Mouse (Mus musculus) embryonic facial prominence, embryonic 10.5 days (tissue): ENCODE measurements at regions not wholly inside any gene's neighbourhood (a gene's known extent, or its start where the extent isn't known, plus 50 kb on each side); places are given as distances from the start of the nearest gene placed in this dataset.
"Not testable (repeated sequence)": the region's sequence is repeated elsewhere in the genome, so short reads cannot be mapped to it uniquely, and the experiment has no call there.

Experiments
- DNase-seq: peaks from one replicate; pipeline ENCODE4 v3.0.0-alpha.2; 2017; ENCODE audit warnings: low spot score
- H3K27ac ChIP-seq: fragments of 300-500 bp; sonication (generic); replicated peaks from 2 replicates; pipeline ENCODE4 v1.5.1; 2016; ENCODE audit warnings: mild to moderate bottlenecking
- H3K27me3 ChIP-seq: fragments of 300-500 bp; sonication (generic); replicated peaks from 2 replicates; pipeline ENCODE4 v1.6.1; 2016; ENCODE audit warnings: low read depth, mild to moderate bottlenecking; ENCODE audit not compliant: poor library complexity, severe bottlenecking
- H3K36me3 ChIP-seq: fragments of 300-500 bp; sonication (generic); replicated peaks from 2 replicates; pipeline ENCODE4 v1.6.1; 2016; ENCODE audit warnings: mild to moderate bottlenecking, moderate library complexity
- H3K4me1 ChIP-seq: fragments of 300-500 bp; sonication (generic); 2 replicates; pipeline ENCODE4 v1.6.1; 2016
- H3K4me3 ChIP-seq: fragments of 300-500 bp; sonication (generic); 2 replicates; pipeline ENCODE4 v1.5.1; 2016; ENCODE audit warnings: mild to moderate bottlenecking, moderate library complexity
- H3K9me3 ChIP-seq: fragments of 300-500 bp; sonication (generic); 2 replicates; pipeline ENCODE4 v1.6.1; 2016; ENCODE audit warnings: mild to moderate bottlenecking
- WGBS: fragments of 180-500 bp; shearing (Covaris S2); methylation state at CpG from one replicate; pipeline ENCODE4 v1.1.7; 2016; 5-methylcytosine and 5-hydroxymethylcytosine counted together

- no peak overlapping the region for H3K27ac ChIP-seq
- H3K4me3 ChIP-seq: no peak overlapping the region
- no peaks in the 10 kb centered on the region for H3K4me1 ChIP-seq
- no peaks in the 10 kb centered on the region for H3K9me3 ChIP-seq
- peak; percentile 53 for DNase-seq
- no peaks in the 10 kb centered on the region for H3K27me3 ChIP-seq
- no peaks in the 10 kb centered on the region for H3K36me3 ChIP-seq
- WGBS: 22% methylated on average over 8 of the region's 8 CpGs
Measured at GRCm38 (mm10) chr5:68252671-68253070, 221.0 kb downstream of the Grxcr1 start.

DNA sequence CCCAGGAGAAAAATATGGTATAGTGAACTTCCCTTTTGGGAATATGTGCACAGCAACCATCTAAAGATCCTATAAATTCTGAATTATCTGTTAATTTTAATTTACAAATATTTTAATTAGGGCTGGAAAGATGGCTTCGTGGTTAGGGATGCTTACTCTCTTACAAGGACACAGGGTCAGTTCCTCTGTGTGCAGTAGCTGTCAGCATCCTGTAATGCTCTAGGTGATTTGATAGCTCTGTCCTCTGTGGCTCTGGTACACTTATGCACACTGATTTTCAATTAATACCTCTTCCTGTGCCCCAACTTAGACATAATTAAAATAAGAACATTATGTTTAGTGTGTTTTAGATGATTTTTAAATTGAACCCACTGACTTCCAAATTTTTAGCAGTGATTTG is 221.8 kb downstream of the Grxcr1 start:
- H3K9me3 ChIP-seq: no peaks in the 10 kb centered on the region
- H3K4me3 ChIP-seq: no peak overlapping the region
- no peaks in the 10 kb centered on the region for H3K4me1 ChIP-seq
- no peak overlapping the region for H3K27ac ChIP-seq
- no peak for DNase-seq
- H3K36me3 ChIP-seq: no peaks in the 10 kb centered on the region
- no peaks in the 10 kb centered on the region for H3K27me3 ChIP-seq
- 44% methylated on average over 1 of the region's 1 CpGs for WGBS

DNA sequence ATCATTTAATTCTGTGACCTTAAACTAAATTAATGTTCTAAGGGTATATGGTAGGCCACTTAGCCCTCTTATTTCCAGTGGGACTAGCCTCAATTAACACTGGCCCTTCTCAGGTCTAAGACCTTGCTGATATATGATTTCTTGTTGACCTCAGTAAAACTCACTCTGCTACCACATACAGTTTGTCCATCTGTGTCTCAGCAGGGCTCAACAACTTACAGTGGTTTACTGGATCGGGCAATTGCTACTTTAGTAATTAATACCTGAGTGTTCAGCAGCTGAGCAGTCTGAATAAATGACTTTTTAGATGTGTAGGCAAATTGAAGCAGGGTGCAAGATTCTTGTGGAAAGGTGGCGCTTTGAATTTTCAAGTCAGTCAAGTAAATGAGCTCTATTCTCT is 222.5 kb downstream of the Grxcr1 start:
- Histone ChIP-seq H3K27me3 (no peaks in the 10 kb centered on the region), H3K4me3 (no peak overlapping the region), H3K9me3 (no peaks in the 10 kb centered on the region), H3K36me3 (no peaks in the 10 kb centered on the region), H3K27ac (no peak overlapping the region), H3K4me1 (no peaks in the 10 kb centered on the region)
- WGBS: 73% methylated on average over 2 of the region's 2 CpGs
- no peak for DNase-seq

- Histone ChIP-seq H3K9me3 (no peaks in the 10 kb centered on the region), H3K36me3 (no peaks in the 10 kb centered on the region), H3K4me1 (no peaks in the 10 kb centered on the region), H3K27ac (no peak overlapping the region), H3K4me3 (no peak overlapping the region), H3K27me3 (no peaks in the 10 kb centered on the region)
- 86% methylated on average over 3 of the region's 3 CpGs for WGBS
- DNase-seq: no peak
Measured at GRCm38 (mm10) chr5:68264206-68264605, 232.6 kb downstream of the Grxcr1 start.

DNA sequence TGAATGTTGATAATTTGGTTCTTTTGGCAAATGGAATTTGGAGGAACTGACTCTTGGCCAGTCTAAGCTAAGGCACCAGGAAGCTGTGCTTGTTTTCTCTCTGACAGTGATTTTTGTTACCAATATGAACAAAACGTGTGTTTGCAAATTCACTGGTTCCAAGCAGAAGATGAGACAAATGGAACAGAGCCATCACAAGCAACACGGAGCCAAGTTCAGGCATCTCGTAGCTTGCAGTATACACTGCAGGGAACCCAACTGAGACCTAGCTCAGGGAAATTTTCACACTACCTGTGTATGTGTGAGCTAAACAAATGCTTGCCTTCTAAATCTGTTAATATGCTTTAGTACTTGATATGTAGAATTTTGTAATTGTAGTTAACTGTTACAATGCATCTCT is 242.6 kb downstream of the Grxcr1 start:
- no peak for DNase-seq
- 81% methylated on average over 3 of the region's 3 CpGs for WGBS
- Histone ChIP-seq H3K27ac (no peak overlapping the region), H3K9me3 (no peaks in the 10 kb centered on the region), H3K36me3 (no peaks in the 10 kb centered on the region), H3K4me1 (no peaks in the 10 kb centered on the region), H3K4me3 (no peak overlapping the region), H3K27me3 (no peaks in the 10 kb centered on the region)

DNA sequence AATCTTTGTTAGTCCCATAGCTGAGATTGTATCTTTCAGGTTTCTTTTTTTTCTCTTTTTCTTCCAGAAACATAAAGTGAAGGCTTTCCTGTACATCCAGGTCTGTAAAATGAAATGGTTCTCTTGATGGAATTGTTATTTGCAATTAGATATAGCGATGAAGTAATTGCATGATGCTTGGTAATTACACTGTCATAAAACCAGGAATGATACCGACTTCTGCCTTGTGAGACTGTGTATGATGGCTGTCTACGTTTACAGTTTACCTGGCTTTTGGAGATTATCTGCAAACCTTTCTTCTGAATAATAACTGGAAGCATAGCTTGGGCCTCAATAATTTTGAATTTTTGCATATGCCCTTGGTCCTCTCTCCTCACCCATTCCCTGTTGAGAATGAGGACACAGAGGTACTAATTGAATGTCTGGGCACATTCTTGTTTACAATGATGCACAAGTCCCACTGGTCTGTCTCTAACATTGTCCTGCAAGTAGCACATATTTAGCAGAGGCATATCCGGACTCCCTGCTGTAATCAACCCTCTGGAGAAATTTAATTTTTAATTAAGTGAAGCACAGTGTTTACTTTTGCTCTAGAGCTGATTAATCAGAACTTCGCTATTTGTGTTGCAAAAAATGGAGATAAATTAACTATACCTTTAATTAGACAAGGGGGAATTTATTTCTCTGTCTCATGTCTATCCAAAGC is 244.1 kb downstream of the Grxcr1 start:
- Histone ChIP-seq H3K9me3 (no peaks in the 10 kb centered on the region), H3K27ac (no peak overlapping the region), H3K36me3 (no peaks in the 10 kb centered on the region), H3K27me3 (no peaks in the 10 kb centered on the region), H3K4me3 (no peak overlapping the region), H3K4me1 (no peaks in the 10 kb centered on the region)
- no peak for DNase-seq
- WGBS: 88% methylated on average over 5 of the region's 5 CpGs

- not testable (repeated sequence) for H3K27me3 ChIP-seq, DNase-seq, H3K9me3 ChIP-seq
Measured at GRCm38 (mm10) chr5:68295774-68296173, 264.1 kb downstream of the Grxcr1 start.

DNA sequence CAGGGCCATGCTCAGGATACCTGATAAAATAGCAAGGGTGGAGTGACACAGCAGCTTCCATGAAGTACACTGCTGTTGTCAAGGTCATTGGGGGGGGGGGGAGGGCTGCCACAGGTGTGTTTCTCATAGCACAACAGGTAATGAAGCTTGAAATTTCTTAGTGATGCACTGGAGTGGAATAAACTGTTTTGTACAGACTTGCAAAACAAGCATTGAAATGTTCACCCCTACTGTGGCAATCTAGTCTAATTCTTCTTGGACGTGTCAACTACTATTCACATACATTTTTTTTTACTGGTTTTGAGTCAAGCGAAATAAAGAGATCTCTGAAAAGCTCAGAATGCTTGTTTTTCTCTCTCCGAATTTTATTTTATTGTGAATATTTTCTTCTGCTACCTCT is 281.6 kb downstream of the Grxcr1 start:
- Histone ChIP-seq H3K27ac (no peak overlapping the region), H3K4me1 (no peaks in the 10 kb centered on the region), H3K27me3 (no peaks in the 10 kb centered on the region), H3K9me3 (no peaks in the 10 kb centered on the region), H3K4me3 (no peak overlapping the region), H3K36me3 (no peaks in the 10 kb centered on the region)
- WGBS: 77% methylated on average over 3 of the region's 3 CpGs
- DNase-seq: no peak

More at GRCm38 (mm10) chr5:68295774-68296173, 264.1 kb downstream of the Grxcr1 start:
- WGBS: 84% methylated on average over 2 of the region's 2 CpGs
- not testable (repeated sequence) for H3K4me1 ChIP-seq, H3K36me3 ChIP-seq, H3K27ac ChIP-seq, H3K4me3 ChIP-seq

DNA sequence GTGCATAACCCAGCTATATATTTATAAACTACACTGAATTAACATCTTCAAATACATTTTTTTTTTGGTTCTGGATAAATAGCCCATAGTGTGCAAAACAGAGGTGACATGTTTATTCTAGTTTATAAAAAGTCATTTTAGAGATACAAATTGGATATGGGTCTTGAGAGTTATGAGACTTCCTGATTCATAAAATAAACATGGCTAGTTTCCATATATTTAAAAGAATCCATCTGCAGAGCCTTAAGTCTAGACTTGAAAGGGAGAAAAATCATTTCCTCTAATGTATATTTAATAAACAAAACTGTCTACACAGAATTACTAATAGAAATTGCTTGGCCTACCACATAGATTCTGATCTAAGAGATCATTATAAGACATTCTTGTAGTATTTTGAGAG is 287.3 kb downstream of the Grxcr1 start:
- no peak for DNase-seq
- Histone ChIP-seq H3K9me3 (no peaks in the 10 kb centered on the region), H3K4me1 (no peaks in the 10 kb centered on the region), H3K27me3 (no peaks in the 10 kb centered on the region), H3K4me3 (no peak overlapping the region), H3K36me3 (no peaks in the 10 kb centered on the region), H3K27ac (no peak overlapping the region)

DNA sequence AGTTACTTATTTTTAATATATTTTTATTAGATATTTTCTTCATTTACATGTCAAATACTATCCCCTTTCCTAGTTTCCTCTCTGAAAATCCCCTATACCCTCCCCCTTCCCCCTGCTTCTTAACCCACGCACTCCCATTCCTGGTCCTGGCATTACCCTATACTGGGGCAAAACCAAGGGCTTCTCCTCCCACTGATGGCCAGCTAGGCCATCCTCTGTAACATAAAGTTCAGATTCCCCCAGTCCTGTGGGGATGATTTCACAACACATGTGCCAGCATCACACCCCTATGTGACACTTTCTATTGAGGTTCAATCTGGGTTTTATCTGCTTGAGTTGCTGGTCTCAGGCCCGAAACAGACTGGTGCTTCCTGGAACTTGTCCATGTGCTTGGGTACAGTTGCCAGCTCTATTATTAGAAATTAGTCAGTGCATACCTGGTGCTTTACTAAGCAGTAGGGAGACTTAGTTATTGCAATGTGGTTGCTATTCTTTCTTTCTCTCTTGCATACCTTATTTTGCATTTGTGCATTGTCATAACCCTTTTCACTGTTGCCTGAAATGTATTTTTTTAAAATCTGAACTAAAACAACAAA is 295.5 kb downstream of the Grxcr1 start:
- Histone ChIP-seq H3K4me1 (no peaks in the 10 kb centered on the region), H3K4me3 (no peak overlapping the region), H3K9me3 (no peaks in the 10 kb centered on the region), H3K27me3 (no peaks in the 10 kb centered on the region), H3K27ac (no peak overlapping the region), H3K36me3 (no peaks in the 10 kb centered on the region)
- DNase-seq: no peak
- 91% methylated on average over 2 of the region's 2 CpGs for WGBS

GRCm38 (mm10) chr5:68329311-68329710 is 297.7 kb downstream of the Grxcr1 start:
- no peaks in the 10 kb centered on the region for H3K4me1 ChIP-seq
- H3K27ac ChIP-seq: no peak overlapping the region
- no peak for DNase-seq
- no peak overlapping the region for H3K4me3 ChIP-seq
- no peaks in the 10 kb centered on the region for H3K36me3 ChIP-seq
- no peaks in the 10 kb centered on the region for H3K9me3 ChIP-seq
- WGBS: 73% methylated on average over 3 of the region's 3 CpGs
- H3K27me3 ChIP-seq: no peaks in the 10 kb centered on the region

GRCm38 (mm10) chr5:68329828-68330227 is 298.2 kb downstream of the Grxcr1 start:
- no peak for DNase-seq
- no peaks in the 10 kb centered on the region for H3K9me3 ChIP-seq

GRCm38 (mm10) chr5:68350921-68351320 is 319.3 kb downstream of the Grxcr1 start:
- no peak for DNase-seq
- Histone ChIP-seq H3K27ac (no peak overlapping the region), H3K27me3 (no peaks in the 10 kb centered on the region), H3K4me1 (peaks cover 2% of the 10 kb centered on the region), H3K4me3 (no peak overlapping the region), H3K9me3 (no peaks in the 10 kb centered on the region), H3K36me3 (no peaks in the 10 kb centered on the region)
- WGBS: 70% methylated on average over 2 of the region's 2 CpGs

More at GRCm38 (mm10) chr5:68329828-68330227, 298.2 kb downstream of the Grxcr1 start:
- H3K4me1 ChIP-seq: no peaks in the 10 kb centered on the region
- H3K27me3 ChIP-seq: no peaks in the 10 kb centered on the region
- no peak overlapping the region for H3K4me3 ChIP-seq
- no peaks in the 10 kb centered on the region for H3K36me3 ChIP-seq
- no peak overlapping the region for H3K27ac ChIP-seq
- 76% methylated on average over 2 of the region's 2 CpGs for WGBS
